Mouse (Mus musculus): ENCODE data around the gene Pgm5. TPM values are rescaled to one million over a fixed set of nuclear protein-coding genes. Genes with fewer than 3 reads are reported as not detected.
"Not testable (repeated sequence)": the region's sequence is repeated elsewhere in the genome, so short reads cannot be mapped to it uniquely, and the experiment has no call there.

The Pgm5 gene
- polyA plus RNA-seq, 1 experiment from 2014 or later = 0.31 TPM

- H3K9ac ChIP-seq (replicated peaks) = no peak overlapping the region
- no peaks in the 10 kb centered on the region for H3K4me1 ChIP-seq (replicated peaks)
- no peaks in the 10 kb centered on the region for H3K36me3 ChIP-seq
- H3K27ac ChIP-seq = no peak overlapping the region
- H3K4me3 ChIP-seq (replicated peaks) = no peak overlapping the region
- ATAC-seq = no peak
- no peaks in the 10 kb centered on the region for H3K27me3 ChIP-seq
- H3K9me3 ChIP-seq = no peaks in the 10 kb centered on the region
- 90% methylated on average over 7 of the region's 7 CpGs for WGBS
- no peak overlapping the region for H3K4me2 ChIP-seq (replicated peaks)
These were observed 153.6 kb downstream of the Pgm5 start for GRCm38 (mm10) chr19:24708032-24708431.

- Histone ChIP-seq H3K4me1 (replicated peaks) (no peaks in the 10 kb centered on the region), H3K4me3 (replicated peaks) (no peak overlapping the region), H3K27ac (no peak overlapping the region), H3K27me3 (no peaks in the 10 kb centered on the region), H3K9ac (replicated peaks) (no peak overlapping the region), H3K9me3 (no peaks in the 10 kb centered on the region), H3K36me3 (no peaks in the 10 kb centered on the region), H3K4me2 (replicated peaks) (no peak overlapping the region)
- ATAC-seq = no peak
- 90% methylated on average over 7 of the region's 7 CpGs for WGBS
These were observed 154.4 kb downstream of the Pgm5 start for GRCm38 (mm10) chr19:24707071-24707906.

- Histone ChIP-seq H3K9ac (replicated peaks) (no peak overlapping the region), H3K4me1 (replicated peaks) (no peaks in the 10 kb centered on the region), H3K27ac (no peak overlapping the region), H3K4me3 (replicated peaks) (no peak overlapping the region), H3K4me2 (replicated peaks) (no peak overlapping the region), H3K27me3 (peaks cover 3% of the 10 kb centered on the region; the same call in 1 of the 2 replicates), H3K9me3 (no peaks in the 10 kb centered on the region), H3K36me3 (no peaks in the 10 kb centered on the region)
- ATAC-seq = no peak
- 49% methylated on average over 1 of the region's 1 CpGs for WGBS
These were observed 156.3 kb downstream of the Pgm5 start for GRCm38 (mm10) chr19:24705395-24705794.

GRCm38 (mm10) chr19:24704326-24704725 lies 157.3 kb downstream of the Pgm5 start:
- Histone ChIP-seq H3K4me3 (replicated peaks) (no peak overlapping the region), H3K36me3 (no peaks in the 10 kb centered on the region), H3K27me3 (peaks cover 3% of the 10 kb centered on the region; the same call in 1 of the 2 replicates), H3K27ac (no peak overlapping the region), H3K4me2 (replicated peaks) (no peak overlapping the region), H3K4me1 (replicated peaks) (no peaks in the 10 kb centered on the region), H3K9ac (replicated peaks) (no peak overlapping the region), H3K9me3 (no peaks in the 10 kb centered on the region)
- WGBS = 81% methylated on average over 2 of the region's 2 CpGs
- ATAC-seq = no peak

GRCm38 (mm10) chr19:24703680-24704079 lies 158.0 kb downstream of the Pgm5 start:
- 81% methylated on average over 8 of the region's 8 CpGs for WGBS
- Histone ChIP-seq H3K9me3 (no peaks in the 10 kb centered on the region), H3K36me3 (no peaks in the 10 kb centered on the region), H3K27ac (no peak overlapping the region), H3K27me3 (peaks cover 3% of the 10 kb centered on the region; the same call in 1 of the 2 replicates), H3K4me3 (replicated peaks) (no peak overlapping the region), H3K4me2 (replicated peaks) (no peak overlapping the region), H3K4me1 (replicated peaks) (no peaks in the 10 kb centered on the region), H3K9ac (replicated peaks) (no peak overlapping the region)
- ATAC-seq = no peak

- not testable (repeated sequence) for H3K27me3 ChIP-seq; H3K4me2 ChIP-seq (replicated peaks); H3K4me3 ChIP-seq (replicated peaks); ATAC-seq; H3K9ac ChIP-seq (replicated peaks); H3K27ac ChIP-seq; H3K4me1 ChIP-seq (replicated peaks); H3K36me3 ChIP-seq; H3K9me3 ChIP-seq
- 68% methylated on average over 1 of the region's 1 CpGs for WGBS
These were observed 158.5 kb downstream of the Pgm5 start for GRCm38 (mm10) chr19:24703168-24703567.

- no peak overlapping the region for H3K4me3 ChIP-seq (replicated peaks)
- H3K27me3 ChIP-seq = peaks cover 3% of the 10 kb centered on the region; the same call in 1 of the 2 replicates
- no peak overlapping the region for H3K27ac ChIP-seq
- no peak for ATAC-seq
- WGBS = 73% methylated on average over 8 of the region's 8 CpGs
- no peaks in the 10 kb centered on the region for H3K9me3 ChIP-seq
- H3K4me1 ChIP-seq (replicated peaks) = no peaks in the 10 kb centered on the region
- no peak overlapping the region for H3K9ac ChIP-seq (replicated peaks)
- no peak overlapping the region for H3K4me2 ChIP-seq (replicated peaks)
- H3K36me3 ChIP-seq = no peaks in the 10 kb centered on the region
These were observed 159.9 kb downstream of the Pgm5 start for GRCm38 (mm10) chr19:24701716-24702115.

- Histone ChIP-seq H3K27me3 (peaks cover 3% of the 10 kb centered on the region; the same call in 1 of the 2 replicates), H3K4me1 (replicated peaks) (no peaks in the 10 kb centered on the region), H3K36me3 (no peaks in the 10 kb centered on the region), H3K27ac (no peak overlapping the region), H3K9me3 (no peaks in the 10 kb centered on the region), H3K9ac (replicated peaks) (no peak overlapping the region), H3K4me2 (replicated peaks) (no peak overlapping the region), H3K4me3 (replicated peaks) (no peak overlapping the region)
- WGBS = 81% methylated on average over 5 of the region's 5 CpGs
- ATAC-seq = no peak
These were observed 161.0 kb downstream of the Pgm5 start for GRCm38 (mm10) chr19:24700664-24701063.

- Histone ChIP-seq H3K9ac (replicated peaks) (no peak overlapping the region), H3K27me3 (peaks cover 3% of the 10 kb centered on the region; the same call in 1 of the 2 replicates), H3K36me3 (no peaks in the 10 kb centered on the region), H3K4me3 (replicated peaks) (no peak overlapping the region), H3K9me3 (no peaks in the 10 kb centered on the region), H3K4me1 (replicated peaks) (no peaks in the 10 kb centered on the region), H3K27ac (no peak overlapping the region), H3K4me2 (replicated peaks) (no peak overlapping the region)
- ATAC-seq = no peak
These were observed 161.7 kb downstream of the Pgm5 start for GRCm38 (mm10) chr19:24699910-24700309.

GRCm38 (mm10) chr19:24699196-24699595 lies 162.5 kb downstream of the Pgm5 start:
- Histone ChIP-seq H3K9me3 (no peaks in the 10 kb centered on the region), H3K9ac (replicated peaks) (no peak overlapping the region), H3K4me3 (replicated peaks) (no peak overlapping the region), H3K36me3 (no peaks in the 10 kb centered on the region), H3K4me2 (replicated peaks) (no peak overlapping the region), H3K27ac (no peak overlapping the region), H3K4me1 (replicated peaks) (no peaks in the 10 kb centered on the region), H3K27me3 (peaks cover 3% of the 10 kb centered on the region; the same call in 1 of the 2 replicates)
- 77% methylated on average over 3 of the region's 3 CpGs for WGBS
- no peak for ATAC-seq

GRCm38 (mm10) chr19:24698651-24699050 lies 163.0 kb downstream of the Pgm5 start:
- H3K4me1 ChIP-seq (replicated peaks) = no peaks in the 10 kb centered on the region
- H3K27ac ChIP-seq = no peak overlapping the region
- H3K27me3 ChIP-seq = peaks cover 3% of the 10 kb centered on the region; the same call in 1 of the 2 replicates
- no peak for ATAC-seq
- H3K9ac ChIP-seq (replicated peaks) = no peak overlapping the region
- no peak overlapping the region for H3K4me3 ChIP-seq (replicated peaks)
- WGBS = 81% methylated on average over 5 of the region's 5 CpGs
- H3K36me3 ChIP-seq = no peaks in the 10 kb centered on the region
- H3K4me2 ChIP-seq (replicated peaks) = no peak overlapping the region
- no peaks in the 10 kb centered on the region for H3K9me3 ChIP-seq

- Histone ChIP-seq H3K4me2 (replicated peaks) (no peak overlapping the region), H3K36me3 (no peaks in the 10 kb centered on the region), H3K4me3 (replicated peaks) (no peak overlapping the region), H3K27me3 (peaks cover 3% of the 10 kb centered on the region; the same call in 1 of the 2 replicates), H3K27ac (no peak overlapping the region), H3K9ac (replicated peaks) (no peak overlapping the region), H3K4me1 (replicated peaks) (no peaks in the 10 kb centered on the region), H3K9me3 (no peaks in the 10 kb centered on the region)
- no peak for ATAC-seq
- 48% methylated on average over 1 of the region's 1 CpGs for WGBS
These were observed 163.7 kb downstream of the Pgm5 start for GRCm38 (mm10) chr19:24697946-24698345.
